Comparison of ENCODE assay signal across 8 mouse cellular contexts in genomic region chr12:21133972-21134859, GRCm38 (mm10).
A peak's percentile ranks its signal among the peaks of the same experiment; 100 is the strongest.
DNase-seq lines count a peak whose midpoint lies in the region; ATAC-seq and TF ChIP-seq lines count a peak whose summit lies in the region.

No protein-coding gene starts in this region.

- 50% methylated on average over 17 of the region's 17 CpGs for whole genome bisulfite sequencing in limb, embryonic 11.5 days
- WGBS in heart, embryonic 11.5 days (ENCODE audit: insufficient replicate concordance), result 55% methylated on average over 17 of the region's 17 CpGs

- ATAC-seq in limb, embryonic 11.5 days (ENCODE audit: insufficient number of reproducible peaks, low FRiP score, low TSS enrichment, low read depth), result no peak
- no peak for ATAC-seq in heart, embryonic 11.5 days (replicated peaks; ENCODE audit: insufficient number of reproducible peaks, low FRiP score, low TSS enrichment)

- peak overlapping the region; percentile 4; the same call in 1 of the 2 replicates for H3K4me3 ChIP-seq in E14TG2a.4 (replicated peaks; ENCODE audit: low read length)
- no peak overlapping the region for H3K4me3 ChIP-seq in limb, embryonic 11.5 days (ENCODE audit: low read depth, low read length)
- no peak overlapping the region for H3K4me3 ChIP-seq in heart, embryonic 11.5 days (ENCODE audit: low read depth, low read length)

- no peak for TF ChIP-seq POLR2A in brain, embryonic 14.5 days (IDR thresholded peaks at IDR 0.05; ENCODE audit: borderline replicate concordance, extremely low read depth, insufficient read depth, insufficient read length, poor library complexity, severe bottlenecking)

- no peaks in the 10 kb centered on the region for H3K9me3 ChIP-seq in E14TG2a.4 (ENCODE audit: low read length)
- H3K9me3 ChIP-seq in limb, embryonic 11.5 days (ENCODE audit: control insufficient read depth, low read length), result no peaks in the 10 kb centered on the region
- no peaks in the 10 kb centered on the region for H3K9me3 ChIP-seq in heart, embryonic 11.5 days (replicated peaks; ENCODE audit: control insufficient read depth, low read length)

- peak; percentile 35 for DNase-seq in heart, postnatal 4 days
- DNase-seq in heart, adult 9 months (ENCODE audit: low spot score in 2 of 2), result no peak
- DNase-seq in brain, embryonic 14.5 days (ENCODE audit: low read depth), result no peak
- DNase-seq in limb, embryonic 11.5 days (ENCODE audit: low spot score), result peak; percentile 47
- DNase-seq in layer of hippocampus, postnatal 10 days (ENCODE audit: low spot score in 2 of 2), result no peak
- no peak for DNase-seq in left cerebral cortex, postnatal 25 days (ENCODE audit: low spot score in 2 of 2)

- no peak overlapping the region for H3K9ac ChIP-seq in limb, embryonic 11.5 days (ENCODE audit: low read length)
- H3K9ac ChIP-seq in heart, embryonic 11.5 days (ENCODE audit: low read depth, low read length), result no peak overlapping the region

- no peak overlapping the region for H3K27ac ChIP-seq in limb, embryonic 11.5 days (replicated peaks; ENCODE audit: low read depth, low read length)
- H3K27ac ChIP-seq in heart, embryonic 11.5 days (ENCODE audit: low read depth, low read length), result no peak overlapping the region

- 0 out of 2 replicates have a peak, but pooled peaks cover 2% of the 10 kb centered on the region for H3K36me3 ChIP-seq in E14TG2a.4 (ENCODE audit: insufficient read depth, low read length)
- no peaks in the 10 kb centered on the region for H3K36me3 ChIP-seq in limb, embryonic 11.5 days (ENCODE audit: control insufficient read depth, insufficient read depth, low read length)
- no peaks in the 10 kb centered on the region for H3K36me3 ChIP-seq in heart, embryonic 11.5 days (ENCODE audit: control insufficient read depth, insufficient read depth, low read length)

- no peak overlapping the region for H3K4me2 ChIP-seq in limb, embryonic 11.5 days (ENCODE audit: low read depth, severe bottlenecking)
- H3K4me2 ChIP-seq in heart, embryonic 11.5 days, result no peak overlapping the region

- H3K27me3 ChIP-seq in E14TG2a.4 (ENCODE audit: insufficient read depth, low read length), result no peaks in the 10 kb centered on the region
- H3K27me3 ChIP-seq in limb, embryonic 11.5 days (ENCODE audit: control insufficient read depth, insufficient read depth, low read length), result no peaks in the 10 kb centered on the region
- H3K27me3 ChIP-seq in heart, embryonic 11.5 days (ENCODE audit: control insufficient read depth, insufficient read depth, low read length), result no peaks in the 10 kb centered on the region

- peaks cover 63% of the 10 kb centered on the region for H3K4me1 ChIP-seq in E14TG2a.4 (replicated peaks; ENCODE audit: low read depth, low read length)
- H3K4me1 ChIP-seq in limb, embryonic 11.5 days (ENCODE audit: control insufficient read depth, insufficient read depth, low read length), result peaks cover 14% of the 10 kb centered on the region
- peaks cover 71% of the 10 kb centered on the region for H3K4me1 ChIP-seq in heart, embryonic 11.5 days (ENCODE audit: control insufficient read depth, insufficient read depth, low read length)

- intact Hi-C loops in left cerebral cortex, postnatal 25 days (cut with DNase I), result no loop called here

- peak; percentile 64 for TF ChIP-seq CTCF in E14TG2a.4 (conservative IDR thresholded peaks at IDR 0.05; ENCODE audit: low read length)
- TF ChIP-seq CTCF in brain, embryonic 14.5 days (IDR thresholded peaks at IDR 0.05; ENCODE audit: borderline replicate concordance, extremely low read depth, insufficient read depth, insufficient read length), result peak; percentile 47; the same call in 1 of the 2 replicates

Comparison
In these comparisons a context has a peak if more than half of its experiments do, and no peak if none do; other contexts are left out.
1. DNase-seq: peak in heart, postnatal 4 days (single experiment) and limb, embryonic 11.5 days (single experiment); none in heart, adult 9 months (0 of 2), brain, embryonic 14.5 days (single experiment), layer of hippocampus, postnatal 10 days (0 of 2) and left cerebral cortex, postnatal 25 days (0 of 2).